Mouse (Mus musculus) liver, embryonic 14.5 days (tissue): ENCODE measurements at regions not wholly inside any gene's neighbourhood (a gene's known extent, or its start where the extent isn't known, plus 50 kb on each side); places are given as distances from the start of the nearest gene placed in this dataset.

Experiments
- CTCF ChIP-seq: IDR thresholded peaks from 2 replicates; pipeline ENCODE4 v1.5.1; 2016; ENCODE audit warnings: antibody characterized with exemption, low read depth, control low read depth
- EP300 ChIP-seq: IDR thresholded peaks from 2 replicates; pipeline ENCODE4 v1.6.1; 2016; ENCODE audit warnings: antibody characterized with exemption, low read depth

DNA sequence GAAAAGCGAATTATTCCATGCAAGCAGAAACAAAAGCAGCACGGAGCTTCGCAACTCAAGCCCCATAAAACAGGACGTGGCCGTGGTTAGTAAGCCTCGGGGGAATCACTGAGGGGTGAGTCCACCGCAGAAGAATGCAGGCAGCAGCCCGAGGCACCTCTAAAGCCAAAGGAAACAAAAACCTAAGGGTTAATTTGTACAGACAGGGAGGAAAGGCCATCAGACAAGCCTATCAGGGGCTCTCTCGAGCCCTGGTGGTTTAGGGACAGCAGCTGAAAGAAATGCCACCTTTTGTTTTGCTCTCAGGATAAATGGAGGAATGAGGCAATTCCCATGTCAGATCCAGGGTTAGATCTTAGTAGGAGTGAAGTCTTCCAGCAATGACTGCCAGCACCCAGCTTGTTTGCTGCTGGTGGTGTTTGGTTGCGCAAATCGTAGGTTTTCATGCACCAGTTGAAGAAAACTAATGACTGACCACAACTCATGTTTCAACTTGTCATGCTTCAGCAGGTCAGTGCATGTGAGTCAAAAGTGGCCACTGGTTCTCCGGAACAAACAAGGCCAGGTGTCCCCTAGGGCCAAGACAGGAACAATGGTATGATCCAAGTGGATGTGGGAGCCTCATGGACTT lies 173.9 kb upstream of the Dapk1 start:
- TF ChIP-seq CTCF (no peak), EP300 (no peak)
